Mouse (Mus musculus): Measurements from ENCODE around the gene Kirrel3. TPM values are rescaled to one million over a fixed set of nuclear protein-coding genes. Genes with fewer than 3 reads are reported as not detected.

Gene Kirrel3
- polyA plus RNA-seq, 1 experiment from 2014 or later: 0.60 TPM

- H3K27ac ChIP-seq (ENCODE audit: low read depth, low read length): no peak overlapping the region
- H3K9ac ChIP-seq (ENCODE audit: low read depth, low read length): no peak overlapping the region
- H3K4me2 ChIP-seq (replicated peaks; ENCODE audit: low read depth): no peak overlapping the region
- no peaks in the 10 kb centered on the region for H3K4me1 ChIP-seq (replicated peaks; ENCODE audit: control insufficient read depth, insufficient read depth, low read length)
- WGBS: 58% methylated on average over 5 of the region's 5 CpGs
- H3K36me3 ChIP-seq (ENCODE audit: control insufficient read depth, insufficient read depth): no peaks in the 10 kb centered on the region
- ATAC-seq: no peak
- no peaks in the 10 kb centered on the region for H3K9me3 ChIP-seq (ENCODE audit: control insufficient read depth)
- H3K27me3 ChIP-seq (replicated peaks; ENCODE audit: control insufficient read depth, insufficient read depth, low read length): no peaks in the 10 kb centered on the region
- peak; percentile 72 for TF ChIP-seq CTCF (IDR thresholded peaks at IDR 0.05; ENCODE audit: low read depth)
- H3K4me3 ChIP-seq (ENCODE audit: low read depth, low read length): no peak overlapping the region
These were observed 362.0 kb downstream of the Kirrel3 start for GRCm38 (mm10) chr9:34847664-34848063.

- no peak for ATAC-seq
- H3K9ac ChIP-seq (ENCODE audit: low read depth, low read length): no peak overlapping the region
- H3K4me3 ChIP-seq (ENCODE audit: low read depth, low read length): no peak overlapping the region
- no peak for TF ChIP-seq CTCF (IDR thresholded peaks at IDR 0.05; ENCODE audit: low read depth)
- H3K4me2 ChIP-seq (replicated peaks; ENCODE audit: low read depth): no peak overlapping the region
- no peaks in the 10 kb centered on the region for H3K9me3 ChIP-seq (ENCODE audit: control insufficient read depth)
- no peaks in the 10 kb centered on the region for H3K36me3 ChIP-seq (ENCODE audit: control insufficient read depth, insufficient read depth)
- H3K4me1 ChIP-seq (replicated peaks; ENCODE audit: control insufficient read depth, insufficient read depth, low read length): no peaks in the 10 kb centered on the region
- H3K27ac ChIP-seq (ENCODE audit: low read depth, low read length): no peak overlapping the region
- H3K27me3 ChIP-seq (replicated peaks; ENCODE audit: control insufficient read depth, insufficient read depth, low read length): no peaks in the 10 kb centered on the region
- 88% methylated on average over 4 of the region's 4 CpGs for WGBS
These were observed 365.4 kb downstream of the Kirrel3 start for GRCm38 (mm10) chr9:34851136-34851535.

GRCm38 (mm10) chr9:34857575-34857974 lies 371.9 kb downstream of the Kirrel3 start:
- Histone ChIP-seq H3K27ac (ENCODE audit: low read depth, low read length) (no peak overlapping the region), H3K9ac (ENCODE audit: low read depth, low read length) (no peak overlapping the region), H3K36me3 (ENCODE audit: control insufficient read depth, insufficient read depth) (no peaks in the 10 kb centered on the region), H3K9me3 (ENCODE audit: control insufficient read depth) (no peaks in the 10 kb centered on the region), H3K4me3 (ENCODE audit: low read depth, low read length) (no peak overlapping the region), H3K27me3 (replicated peaks; ENCODE audit: control insufficient read depth, insufficient read depth, low read length) (no peaks in the 10 kb centered on the region), H3K4me1 (replicated peaks; ENCODE audit: control insufficient read depth, insufficient read depth, low read length) (no peaks in the 10 kb centered on the region), H3K4me2 (replicated peaks; ENCODE audit: low read depth) (no peak overlapping the region)
- ATAC-seq: no peak
- TF ChIP-seq CTCF (IDR thresholded peaks at IDR 0.05; ENCODE audit: low read depth): peak; percentile 66
- 61% methylated on average over 9 of the region's 9 CpGs for WGBS

GRCm38 (mm10) chr9:34858071-34858470 lies 372.4 kb downstream of the Kirrel3 start:
- no peak overlapping the region for H3K27ac ChIP-seq (ENCODE audit: low read depth, low read length)
- WGBS: 88% methylated on average over 10 of the region's 10 CpGs

GRCm38 (mm10) chr9:34860934-34861333 lies 375.2 kb downstream of the Kirrel3 start:
- Histone ChIP-seq H3K9ac (ENCODE audit: low read depth, low read length) (no peak overlapping the region), H3K27me3 (replicated peaks; ENCODE audit: control insufficient read depth, insufficient read depth, low read length) (no peaks in the 10 kb centered on the region), H3K9me3 (ENCODE audit: control insufficient read depth) (no peaks in the 10 kb centered on the region), H3K4me1 (replicated peaks; ENCODE audit: control insufficient read depth, insufficient read depth, low read length) (no peaks in the 10 kb centered on the region), H3K4me2 (replicated peaks; ENCODE audit: low read depth) (no peak overlapping the region), H3K36me3 (ENCODE audit: control insufficient read depth, insufficient read depth) (no peaks in the 10 kb centered on the region), H3K4me3 (ENCODE audit: low read depth, low read length) (no peak overlapping the region), H3K27ac (ENCODE audit: low read depth, low read length) (no peak overlapping the region)
- no peak for TF ChIP-seq CTCF (IDR thresholded peaks at IDR 0.05; ENCODE audit: low read depth)
- 39% methylated on average over 4 of the region's 4 CpGs for WGBS
- no peak for ATAC-seq

More at GRCm38 (mm10) chr9:34858071-34858470, 372.4 kb downstream of the Kirrel3 start:
- no peak for TF ChIP-seq CTCF (IDR thresholded peaks at IDR 0.05; ENCODE audit: low read depth)
- Histone ChIP-seq H3K4me2 (replicated peaks; ENCODE audit: low read depth) (no peak overlapping the region), H3K4me1 (replicated peaks; ENCODE audit: control insufficient read depth, insufficient read depth, low read length) (no peaks in the 10 kb centered on the region), H3K36me3 (ENCODE audit: control insufficient read depth, insufficient read depth) (no peaks in the 10 kb centered on the region), H3K9ac (ENCODE audit: low read depth, low read length) (no peak overlapping the region), H3K9me3 (ENCODE audit: control insufficient read depth) (no peaks in the 10 kb centered on the region), H3K4me3 (ENCODE audit: low read depth, low read length) (no peak overlapping the region), H3K27me3 (replicated peaks; ENCODE audit: control insufficient read depth, insufficient read depth, low read length) (no peaks in the 10 kb centered on the region)
- ATAC-seq: no peak

- Histone ChIP-seq H3K4me2 (replicated peaks; ENCODE audit: low read depth) (no peak overlapping the region), H3K4me1 (replicated peaks; ENCODE audit: control insufficient read depth, insufficient read depth, low read length) (no peaks in the 10 kb centered on the region), H3K4me3 (ENCODE audit: low read depth, low read length) (no peak overlapping the region), H3K9me3 (ENCODE audit: control insufficient read depth) (no peaks in the 10 kb centered on the region), H3K9ac (ENCODE audit: low read depth, low read length) (no peak overlapping the region), H3K36me3 (ENCODE audit: control insufficient read depth, insufficient read depth) (no peaks in the 10 kb centered on the region), H3K27me3 (replicated peaks; ENCODE audit: control insufficient read depth, insufficient read depth, low read length) (no peaks in the 10 kb centered on the region), H3K27ac (ENCODE audit: low read depth, low read length) (no peak overlapping the region)
- TF ChIP-seq CTCF (IDR thresholded peaks at IDR 0.05; ENCODE audit: low read depth): peak; percentile 77
- 32% methylated on average over 2 of the region's 2 CpGs for WGBS
- ATAC-seq: no peak
These were observed 376.1 kb downstream of the Kirrel3 start for GRCm38 (mm10) chr9:34861775-34862174.

GRCm38 (mm10) chr9:34865606-34866005 lies 379.9 kb downstream of the Kirrel3 start:
- WGBS: 83% methylated on average over 6 of the region's 6 CpGs
- no peak for TF ChIP-seq CTCF (IDR thresholded peaks at IDR 0.05; ENCODE audit: low read depth)

More at GRCm38 (mm10) chr9:34865606-34866005, 379.9 kb downstream of the Kirrel3 start:
- H3K27me3 ChIP-seq (replicated peaks; ENCODE audit: control insufficient read depth, insufficient read depth, low read length): no peaks in the 10 kb centered on the region
- ATAC-seq: no peak
- H3K9ac ChIP-seq (ENCODE audit: low read depth, low read length): no peak overlapping the region
- H3K4me3 ChIP-seq (ENCODE audit: low read depth, low read length): no peak overlapping the region
- no peak overlapping the region for H3K4me2 ChIP-seq (replicated peaks; ENCODE audit: low read depth)
- no peak overlapping the region for H3K27ac ChIP-seq (ENCODE audit: low read depth, low read length)
- H3K9me3 ChIP-seq (ENCODE audit: control insufficient read depth): no peaks in the 10 kb centered on the region
- H3K4me1 ChIP-seq (replicated peaks; ENCODE audit: control insufficient read depth, insufficient read depth, low read length): no peaks in the 10 kb centered on the region
- H3K36me3 ChIP-seq (ENCODE audit: control insufficient read depth, insufficient read depth): no peaks in the 10 kb centered on the region
